Mouse (Mus musculus): ENCODE results near the gene Chp1. TPM values are rescaled to one million over a fixed set of nuclear protein-coding genes. Genes with fewer than 3 reads are reported as not detected.
A peak's percentile ranks its signal among the peaks of the same experiment; 100 is the strongest.

Gene Chp1
- polyA plus RNA-seq, 1 experiment = 2.3 TPM

DNA sequence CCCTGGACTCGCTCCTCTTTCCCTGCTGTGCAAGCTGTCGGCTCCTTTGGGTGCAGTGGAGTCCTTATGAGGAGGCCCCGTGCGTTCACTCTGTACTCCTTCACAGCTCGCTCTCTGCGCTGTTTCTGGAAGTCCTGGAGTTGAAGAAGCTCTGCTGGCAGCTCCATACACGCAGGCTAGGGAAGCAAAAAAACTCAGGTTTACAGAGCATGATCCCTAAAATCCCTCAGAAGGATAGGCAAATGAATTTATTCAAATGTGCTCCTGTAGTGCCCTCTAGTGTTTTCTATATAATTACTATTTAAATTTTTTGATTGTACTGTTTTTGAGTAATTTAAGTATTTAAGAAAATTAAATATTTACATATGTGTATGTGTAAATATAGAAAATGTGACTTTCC, 26.9 kb upstream of the Chp1 start:
- H3K27me3 ChIP-seq (ENCODE audit: control insufficient read depth) = no peaks in the 10 kb centered on the region
- H3K9me3 ChIP-seq (ENCODE audit: control insufficient read depth, low read length) = no peaks in the 10 kb centered on the region
- no peak overlapping the region for H3K4me3 ChIP-seq (replicated peaks)
- H3K36me3 ChIP-seq (ENCODE audit: control insufficient read depth) = no peaks in the 10 kb centered on the region
- no peaks in the 10 kb centered on the region for H3K4me1 ChIP-seq (ENCODE audit: control insufficient read depth)
- TF ChIP-seq TAL1 (IDR thresholded peaks at IDR 0.05; ENCODE audit: low read length) (no peak), GATA1 (IDR thresholded peaks at IDR 0.05; ENCODE audit: low read length) (no peak)

DNA sequence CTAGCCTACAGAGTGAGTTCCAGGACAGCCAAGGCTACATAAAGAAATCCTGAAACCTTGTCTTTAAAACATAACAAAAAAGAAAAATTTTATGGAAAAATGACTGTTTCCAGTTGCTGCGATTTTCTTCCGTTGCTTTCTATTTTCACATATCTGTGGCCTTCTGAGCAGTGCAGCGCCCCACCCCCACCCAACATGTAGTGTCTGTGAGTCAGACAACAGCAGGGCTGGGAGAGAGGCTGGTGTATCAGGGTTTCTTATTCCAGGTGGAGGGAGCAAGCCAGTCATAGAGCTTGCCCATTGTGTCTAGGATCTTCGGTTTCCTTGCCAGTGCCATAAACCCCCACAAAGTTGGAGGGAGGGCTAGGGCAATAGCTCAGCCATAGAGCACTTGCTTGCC, 23.7 kb upstream of the Chp1 start:
- no peaks in the 10 kb centered on the region for H3K27me3 ChIP-seq (ENCODE audit: control insufficient read depth)
- TF ChIP-seq TAL1 (IDR thresholded peaks at IDR 0.05; ENCODE audit: low read length) (no peak), GATA1 (IDR thresholded peaks at IDR 0.05; ENCODE audit: low read length) (no peak)
- H3K36me3 ChIP-seq (ENCODE audit: control insufficient read depth) = no peaks in the 10 kb centered on the region
- H3K4me1 ChIP-seq (ENCODE audit: control insufficient read depth) = no peaks in the 10 kb centered on the region
- no peak overlapping the region for H3K4me3 ChIP-seq (replicated peaks)
- no peaks in the 10 kb centered on the region for H3K9me3 ChIP-seq (ENCODE audit: control insufficient read depth, low read length)

DNA sequence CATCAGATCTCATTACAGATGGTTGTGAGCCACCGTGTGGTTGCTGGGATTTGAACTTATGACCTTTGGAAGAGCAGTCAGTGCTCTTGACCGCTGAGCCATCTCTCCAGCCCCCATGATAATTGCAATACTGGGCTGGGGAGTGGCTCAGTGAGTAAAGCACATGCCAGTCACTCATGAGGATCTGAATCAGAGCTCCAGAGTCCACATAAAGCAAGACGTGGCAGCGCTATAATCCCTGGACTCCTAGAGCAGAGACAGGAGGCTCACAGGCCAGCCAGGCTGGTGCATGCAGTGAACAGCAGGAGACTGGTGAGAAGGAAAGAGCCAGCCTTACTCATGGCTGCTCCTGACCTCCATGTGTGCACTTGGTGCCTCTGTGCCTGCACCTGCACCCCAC, 22.1 kb upstream of the Chp1 start:
- no peaks in the 10 kb centered on the region for H3K9me3 ChIP-seq (ENCODE audit: control insufficient read depth, low read length)
- no peaks in the 10 kb centered on the region for H3K27me3 ChIP-seq (ENCODE audit: control insufficient read depth)
- no peaks in the 10 kb centered on the region for H3K4me1 ChIP-seq (ENCODE audit: control insufficient read depth)
- H3K4me3 ChIP-seq (replicated peaks) = no peak overlapping the region
- no peak for TF ChIP-seq GATA1 (IDR thresholded peaks at IDR 0.05; ENCODE audit: low read length)
- TF ChIP-seq TAL1 (IDR thresholded peaks at IDR 0.05; ENCODE audit: low read length) = no peak
- H3K36me3 ChIP-seq (ENCODE audit: control insufficient read depth) = no peaks in the 10 kb centered on the region

- TF ChIP-seq TAL1 (IDR thresholded peaks at IDR 0.05; ENCODE audit: low read length) (no peak), GATA1 (IDR thresholded peaks at IDR 0.05; ENCODE audit: low read length) (no peak)
- Histone ChIP-seq H3K27me3 (ENCODE audit: control insufficient read depth) (no peaks in the 10 kb centered on the region), H3K4me1 (ENCODE audit: control insufficient read depth) (no peaks in the 10 kb centered on the region)
Measured at GRCm38 (mm10) chr2:119538802-119539201, 8.7 kb upstream of the Chp1 start.

DNA sequence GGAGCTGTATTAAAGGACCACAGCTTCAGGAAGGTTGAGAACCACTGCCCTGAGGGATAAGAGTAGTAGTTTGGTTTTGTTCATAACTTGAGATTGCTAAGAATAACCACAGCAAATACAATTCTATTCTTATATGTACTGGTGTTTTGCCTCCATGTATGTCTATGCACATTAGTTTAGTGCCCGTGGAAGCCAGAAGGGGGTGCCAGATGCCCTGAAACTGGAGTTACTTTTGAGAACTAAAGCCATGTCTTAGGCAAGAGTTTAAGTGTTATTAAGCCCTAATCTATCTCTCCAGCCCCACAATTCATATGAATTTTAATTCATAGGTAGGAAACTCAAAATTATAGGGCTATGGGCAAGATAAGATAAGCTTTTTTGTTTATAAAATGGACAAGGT, 5.4 kb upstream of the Chp1 start:
- H3K36me3 ChIP-seq (ENCODE audit: control insufficient read depth) = no peaks in the 10 kb centered on the region
- no peaks in the 10 kb centered on the region for H3K27me3 ChIP-seq (ENCODE audit: control insufficient read depth)

More at GRCm38 (mm10) chr2:119538802-119539201, 8.7 kb upstream of the Chp1 start:
- H3K4me3 ChIP-seq (replicated peaks) = no peak overlapping the region
- H3K36me3 ChIP-seq (ENCODE audit: control insufficient read depth) = no peaks in the 10 kb centered on the region
- no peaks in the 10 kb centered on the region for H3K9me3 ChIP-seq (ENCODE audit: control insufficient read depth, low read length)

GRCm38 (mm10) chr2:119543656-119544055, 3.8 kb upstream of the Chp1 start:
- peaks cover 20% of the 10 kb centered on the region for H3K4me1 ChIP-seq (ENCODE audit: control insufficient read depth)
- H3K4me3 ChIP-seq (replicated peaks) = no peak overlapping the region
- no peaks in the 10 kb centered on the region for H3K36me3 ChIP-seq (ENCODE audit: control insufficient read depth)
- no peaks in the 10 kb centered on the region for H3K9me3 ChIP-seq (ENCODE audit: control insufficient read depth, low read length)
- TF ChIP-seq GATA1 (IDR thresholded peaks at IDR 0.05; ENCODE audit: low read length) (no peak), TAL1 (IDR thresholded peaks at IDR 0.05; ENCODE audit: low read length) (no peak)
- H3K27me3 ChIP-seq (ENCODE audit: control insufficient read depth) = no peaks in the 10 kb centered on the region

More for the DNA sequence above, 5.4 kb upstream of the Chp1 start:
- TF ChIP-seq GATA1 (IDR thresholded peaks at IDR 0.05; ENCODE audit: low read length) (no peak), TAL1 (IDR thresholded peaks at IDR 0.05; ENCODE audit: low read length) (no peak)
- Histone ChIP-seq H3K4me3 (replicated peaks) (no peak overlapping the region), H3K4me1 (ENCODE audit: control insufficient read depth) (peaks cover 10% of the 10 kb centered on the region), H3K9me3 (ENCODE audit: control insufficient read depth, low read length) (no peaks in the 10 kb centered on the region)

DNA sequence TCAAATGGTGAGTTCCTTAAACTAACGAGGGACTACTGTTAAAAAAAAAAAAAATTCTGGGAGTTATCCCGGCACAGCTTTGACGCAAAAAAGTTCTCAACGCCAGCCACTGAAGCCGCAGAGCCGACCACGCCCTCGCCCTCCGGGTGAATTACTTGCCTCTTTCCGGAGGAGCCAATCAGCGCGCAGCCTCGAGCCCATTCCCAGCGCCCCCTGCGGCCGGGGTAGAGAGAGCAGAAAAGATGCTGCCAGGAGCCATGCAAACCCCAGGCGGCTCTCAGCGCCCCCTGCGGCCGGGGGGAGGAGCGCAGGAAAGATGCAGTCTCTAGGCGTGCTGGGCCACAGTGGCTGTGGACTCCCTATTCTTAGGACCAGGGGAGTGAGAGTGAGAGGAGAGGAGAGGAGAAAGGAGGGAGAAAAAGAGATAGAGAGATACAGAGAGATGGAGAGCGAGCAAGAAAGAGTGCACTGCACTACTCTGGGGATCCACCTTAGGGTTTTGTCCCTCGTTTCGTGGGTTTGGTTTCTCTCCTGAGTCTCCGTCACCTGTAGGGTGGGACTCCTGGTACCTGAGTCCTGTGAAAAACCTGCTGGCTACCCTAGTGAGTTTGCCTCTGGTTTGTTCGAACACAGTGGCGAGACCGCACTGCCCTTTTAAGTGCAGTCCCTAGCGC, 512 bp upstream of the Chp1 start:
- H3K27me3 ChIP-seq (ENCODE audit: control insufficient read depth) = no peaks in the 10 kb centered on the region

GRCm38 (mm10) chr2:119548371-119548660, 819 bp downstream of the Chp1 start:
- Histone ChIP-seq H3K27me3 (ENCODE audit: control insufficient read depth) (no peaks in the 10 kb centered on the region), H3K4me1 (ENCODE audit: control insufficient read depth) (peaks cover 48% of the 10 kb centered on the region), H3K4me3 (replicated peaks) (peak overlapping the region; percentile 99), H3K9me3 (ENCODE audit: control insufficient read depth, low read length) (no peaks in the 10 kb centered on the region), H3K36me3 (ENCODE audit: control insufficient read depth) (peaks cover 19% of the 10 kb centered on the region)
- TF ChIP-seq TAL1 (IDR thresholded peaks at IDR 0.05; ENCODE audit: low read length) = no peak
- TF ChIP-seq GATA1 (IDR thresholded peaks at IDR 0.05; ENCODE audit: low read length) = no peak

More for the DNA sequence above, 512 bp upstream of the Chp1 start:
- Histone ChIP-seq H3K4me1 (ENCODE audit: control insufficient read depth) (peaks cover 42% of the 10 kb centered on the region), H3K4me3 (replicated peaks) (peak overlapping the region; percentile 99), H3K36me3 (ENCODE audit: control insufficient read depth) (peaks cover 10% of the 10 kb centered on the region), H3K9me3 (ENCODE audit: control insufficient read depth, low read length) (no peaks in the 10 kb centered on the region)
- no peak for TF ChIP-seq TAL1 (IDR thresholded peaks at IDR 0.05; ENCODE audit: low read length)
- no peak for TF ChIP-seq GATA1 (IDR thresholded peaks at IDR 0.05; ENCODE audit: low read length)

DNA sequence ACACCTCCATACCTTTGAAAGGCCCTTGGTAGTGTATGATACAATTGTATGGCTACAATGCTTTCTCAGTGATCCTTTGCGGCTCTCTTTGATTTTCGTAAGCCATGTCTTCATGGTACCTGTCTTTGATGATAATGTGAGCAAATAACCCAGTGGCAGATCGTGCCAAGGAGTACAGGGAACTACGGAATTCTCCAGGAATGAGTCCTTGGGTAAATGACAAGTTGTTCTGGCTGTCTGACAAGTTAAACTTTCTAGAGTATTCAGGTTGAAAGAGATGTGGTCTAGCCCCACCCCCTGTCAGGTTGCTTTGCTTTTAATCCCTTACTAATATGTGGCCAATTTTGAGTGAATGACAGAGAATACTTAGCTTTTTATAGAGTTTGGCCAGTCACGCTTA, 1.2 kb downstream of the Chp1 start:
- H3K27me3 ChIP-seq (ENCODE audit: control insufficient read depth) = no peaks in the 10 kb centered on the region
- no peaks in the 10 kb centered on the region for H3K9me3 ChIP-seq (ENCODE audit: control insufficient read depth, low read length)
- H3K36me3 ChIP-seq (ENCODE audit: control insufficient read depth) = peaks cover 20% of the 10 kb centered on the region
- peaks cover 48% of the 10 kb centered on the region for H3K4me1 ChIP-seq (ENCODE audit: control insufficient read depth)
- TF ChIP-seq TAL1 (IDR thresholded peaks at IDR 0.05; ENCODE audit: low read length) (no peak), GATA1 (IDR thresholded peaks at IDR 0.05; ENCODE audit: low read length) (no peak)
- H3K4me3 ChIP-seq (replicated peaks) = peak overlapping the region; percentile 99

- peak; percentile 36; the same call in 1 of the 3 replicates for TF ChIP-seq TAL1 (IDR thresholded peaks at IDR 0.05; ENCODE audit: low read length)
- peak; percentile 39; the same call in 1 of the 2 replicates for TF ChIP-seq GATA1 (IDR thresholded peaks at IDR 0.05; ENCODE audit: low read length)
- no peaks in the 10 kb centered on the region for H3K9me3 ChIP-seq (ENCODE audit: control insufficient read depth, low read length)
- peaks cover 22% of the 10 kb centered on the region for H3K36me3 ChIP-seq (ENCODE audit: control insufficient read depth)
- peak overlapping the region; percentile 99 for H3K4me3 ChIP-seq (replicated peaks)
- H3K27me3 ChIP-seq (ENCODE audit: control insufficient read depth) = no peaks in the 10 kb centered on the region
- peaks cover 50% of the 10 kb centered on the region for H3K4me1 ChIP-seq (ENCODE audit: control insufficient read depth)
Measured at GRCm38 (mm10) chr2:119549678-119550077, 2.2 kb downstream of the Chp1 start.
